Mouse (Mus musculus): ENCODE results near the gene Olfr1423. TPM values are rescaled to one million over a fixed set of nuclear protein-coding genes. Genes with fewer than 3 reads are reported as not detected.

The Olfr1423 gene
- polyA plus RNA-seq (2012; rRNA removed) = not detected in 2 replicates

GRCm38 (mm10) chr19:12041217-12041616, at the start of gene Olfr1423:
Gene Olfr1423 (minus strand): TSS chr19:12041317.

GRCm38 (mm10) chr19:12077631-12078030, 36.5 kb upstream of the Olfr1423 start, which contains the start of gene Olfr1425:
Gene Olfr1425 (minus strand): TSS chr19:12077731.

DNA sequence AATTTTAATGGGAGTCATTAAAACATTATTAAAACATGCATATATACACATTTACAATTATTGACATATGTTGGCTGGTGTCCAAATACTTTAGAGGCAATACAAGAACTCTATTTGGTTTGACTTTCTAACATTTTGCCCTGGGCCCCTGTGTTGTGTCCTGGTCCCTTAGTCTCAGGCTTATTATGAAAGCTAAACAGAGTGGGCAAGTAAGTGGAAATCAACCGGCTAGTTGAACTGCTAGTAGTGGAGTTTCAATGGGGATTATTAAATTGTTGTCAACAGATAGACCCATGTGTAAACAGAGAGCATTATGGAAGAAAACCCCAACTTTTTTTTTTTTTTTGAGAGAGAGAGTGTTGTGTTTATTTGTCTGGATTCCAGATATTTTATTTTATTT, 21.5 kb upstream of the Olfr1423 start, which contains the start of gene Olfr1424:
Olfr1424 (minus strand) TSS at position 101 of the 400 bp plus-strand sequence.

Other genes starting within 250 kb of the Olfr1423 start
- 1.2 and 1.4 TPM in 2 replicates for gene Stx3, start 221.9 kb downstream of the Olfr1423 start, polyA plus RNA-seq (2012; rRNA removed)
- not detected in 2 replicates for gene Olfr1417, start 202.1 kb downstream of the Olfr1423 start, polyA plus RNA-seq (2012; rRNA removed)
- not detected in 2 replicates for gene Olfr1418, start 180.3 kb downstream of the Olfr1423 start, polyA plus RNA-seq (2012; rRNA removed)
- gene Olfr1419, start 166.2 kb downstream of the Olfr1423 start, polyA plus RNA-seq (2012; rRNA removed) = not detected in 2 replicates
- not detected in 2 replicates for gene Olfr1420, start 154.8 kb downstream of the Olfr1423 start, polyA plus RNA-seq (2012; rRNA removed)
- gene Patl1, start 128.9 kb downstream of the Olfr1423 start, polyA plus RNA-seq (2012; rRNA removed) = 6.7 and 7.9 TPM in 2 replicates
- gene Osbp, start 75.4 kb downstream of the Olfr1423 start, polyA plus RNA-seq (2012; rRNA removed) = 11.7 and 13.4 TPM in 2 replicates
- not detected in 2 replicates for gene Olfr1424, start 21.4 kb upstream of the Olfr1423 start, polyA plus RNA-seq (2012; rRNA removed)
- not detected in 2 replicates for gene Olfr1425, start 36.4 kb upstream of the Olfr1423 start, polyA plus RNA-seq (2012; rRNA removed)
- not detected in 2 replicates for gene Olfr1426, start 50.7 kb upstream of the Olfr1423 start, polyA plus RNA-seq (2012; rRNA removed)
- gene Olfr1427, start 62.0 kb upstream of the Olfr1423 start, polyA plus RNA-seq (2012; rRNA removed) = not detected in 2 replicates
- gene Olfr1428, start 74.6 kb upstream of the Olfr1423 start, polyA plus RNA-seq (2012; rRNA removed) = not detected in 2 replicates
- gene Olfr76, start 81.9 kb upstream of the Olfr1423 start, polyA plus RNA-seq (2012; rRNA removed) = not detected in 2 replicates
- not detected in 2 replicates for gene Olfr1555-ps1, start 128.8 kb upstream of the Olfr1423 start, polyA plus RNA-seq (2012; rRNA removed)
- not detected in 2 replicates for gene Olfr1431, start 159.3 kb upstream of the Olfr1423 start, polyA plus RNA-seq (2012; rRNA removed)
- gene Olfr1432, start 191.3 kb upstream of the Olfr1423 start, polyA plus RNA-seq (2012; rRNA removed) = not detected in 2 replicates
- not detected in 2 replicates for gene Olfr262, start 200.3 kb upstream of the Olfr1423 start, polyA plus RNA-seq (2012; rRNA removed)
- gene Olfr235, start 219.7 kb upstream of the Olfr1423 start, polyA plus RNA-seq (2012; rRNA removed) = not detected in 2 replicates
- not detected in 2 replicates for gene Olfr1434, start 238.5 kb upstream of the Olfr1423 start, polyA plus RNA-seq (2012; rRNA removed)